Mouse (Mus musculus) neural tube, embryonic 11.5 days (tissue): ENCODE measurements around the gene Iqch. TPM values are rescaled to one million over a fixed set of nuclear protein-coding genes. Genes with fewer than 3 reads are reported as not detected.
"Not testable (repeated sequence)": the region's sequence is repeated elsewhere in the genome, so short reads cannot be mapped to it uniquely, and the experiment has no call there.

Experiments
- ATAC-seq: fragments of 200-750 bp; cut with Nextera tagmentation; 2 replicates; pipeline ENCODE4 v1.8.0; 2017; ENCODE audit warnings: moderate number of reproducible peaks, mild to moderate bottlenecking, moderate TSS enrichment, moderate library complexity; ENCODE audit not compliant: insufficient read depth, low FRiP score, low TSS enrichment
- DNase-seq: peaks from one replicate; pipeline ENCODE4 v3.0.0-alpha.2; 2015; ENCODE audit warnings: low spot score
- H3K27ac ChIP-seq: fragments of 300-500 bp; sonication (generic); 2 replicates; pipeline ENCODE4 v1.5.1; 2014; ENCODE audit warnings: low read depth, mild to moderate bottlenecking, low read length
- H3K27me3 ChIP-seq: fragments of 300-500 bp; sonication (generic); 2 replicates; pipeline ENCODE4 v1.6.1; 2014; ENCODE audit warnings: mild to moderate bottlenecking, low read length, mixed read lengths; ENCODE audit not compliant: control insufficient read depth, insufficient read depth
- H3K36me3 ChIP-seq: fragments of 300-500 bp; sonication (generic); 2 replicates; pipeline ENCODE4 v1.6.1; 2014; ENCODE audit warnings: mild to moderate bottlenecking, low read length, moderate library complexity, mixed read lengths; ENCODE audit not compliant: control insufficient read depth, insufficient read depth
- H3K4me1 ChIP-seq: fragments of 300-500 bp; sonication (generic); 2 replicates; pipeline ENCODE4 v1.6.1; 2014; ENCODE audit warnings: low read length, mixed read lengths; ENCODE audit not compliant: control insufficient read depth, insufficient read depth
- H3K4me2 ChIP-seq: fragments of 300-500 bp; sonication (generic); 2 replicates; pipeline ENCODE4 v1.6.1; 2014; ENCODE audit warnings: low read depth, mild to moderate bottlenecking, moderate library complexity
- H3K4me3 ChIP-seq: fragments of 300-500 bp; sonication (generic); 2 replicates; pipeline ENCODE4 v1.5.1; 2014; ENCODE audit warnings: low read depth, low read length
- H3K9ac ChIP-seq: fragments of 300-500 bp; sonication (generic); 2 replicates; pipeline ENCODE4 v1.6.1; 2014; ENCODE audit warnings: mild to moderate bottlenecking, low read length
- H3K9me3 ChIP-seq: fragments of 300-500 bp; sonication (generic); 2 replicates; pipeline ENCODE4 v1.6.1; 2016; ENCODE audit warnings: low read length; ENCODE audit not compliant: control insufficient read depth
- WGBS: fragments of 180-500 bp; shearing (Covaris S2); extraction: QIAGEN DNeasy Blood & Tissue Kit; methylation state at CpG from one replicate; pipeline ENCODE4 v1.1.7; 2014; 5-methylcytosine and 5-hydroxymethylcytosine counted together
- polyA plus RNA-seq: library from polyadenylated mRNA; unstranded; fragments of >200 nt; fragmentation: Nextera tagmentation; extraction: Ambion mirVana; gene quantifications from 2 replicates; pipeline ENCODE4 v1.2.1, GENCODE M21; 2014

Iqch gene
- polyA plus RNA-seq, 1 experiment from 2014 or later = 0.12 TPM

- ATAC-seq = no peak
- H3K27me3 ChIP-seq = no peaks in the 10 kb centered on the region
- H3K9ac ChIP-seq = no peak overlapping the region
- no peak overlapping the region for H3K4me3 ChIP-seq
- no peak overlapping the region for H3K4me2 ChIP-seq
- no peaks in the 10 kb centered on the region for H3K9me3 ChIP-seq
- no peaks in the 10 kb centered on the region; the same call in 1 of the 2 replicates for H3K4me1 ChIP-seq
- 94% methylated on average over 2 of the region's 2 CpGs for whole genome bisulfite sequencing
- H3K36me3 ChIP-seq = no peaks in the 10 kb centered on the region
- H3K27ac ChIP-seq = no peak overlapping the region
- DNase-seq = no peak
Measured at GRCm38 (mm10) chr9:63563436-63563835, 38.9 kb downstream of the Iqch start.

GRCm38 (mm10) chr9:63561931-63562330 is 40.4 kb downstream of the Iqch start:
- ATAC-seq (no peak), DNase-seq (no peak)
- WGBS = 65% methylated on average over 8 of the region's 8 CpGs

GRCm38 (mm10) chr9:63556933-63557332 is 45.4 kb downstream of the Iqch start:
- Histone ChIP-seq H3K36me3 (no peaks in the 10 kb centered on the region), H3K27me3 (no peaks in the 10 kb centered on the region), H3K9ac (no peak overlapping the region), H3K9me3 (no peaks in the 10 kb centered on the region), H3K4me1 (no peaks in the 10 kb centered on the region; the same call in 1 of the 2 replicates), H3K27ac (no peak overlapping the region), H3K4me2 (no peak overlapping the region), H3K4me3 (no peak overlapping the region)
- ATAC-seq (no peak), DNase-seq (no peak)
- WGBS = 91% methylated on average over 8 of the region's 8 CpGs

More at GRCm38 (mm10) chr9:63561931-63562330, 40.4 kb downstream of the Iqch start:
- no peak overlapping the region for H3K4me3 ChIP-seq
- no peaks in the 10 kb centered on the region for H3K27me3 ChIP-seq
- H3K36me3 ChIP-seq = no peaks in the 10 kb centered on the region
- no peaks in the 10 kb centered on the region for H3K9me3 ChIP-seq
- no peak overlapping the region for H3K27ac ChIP-seq
- H3K9ac ChIP-seq = no peak overlapping the region
- H3K4me1 ChIP-seq = no peaks in the 10 kb centered on the region; the same call in 1 of the 2 replicates
- no peak overlapping the region for H3K4me2 ChIP-seq

DNA sequence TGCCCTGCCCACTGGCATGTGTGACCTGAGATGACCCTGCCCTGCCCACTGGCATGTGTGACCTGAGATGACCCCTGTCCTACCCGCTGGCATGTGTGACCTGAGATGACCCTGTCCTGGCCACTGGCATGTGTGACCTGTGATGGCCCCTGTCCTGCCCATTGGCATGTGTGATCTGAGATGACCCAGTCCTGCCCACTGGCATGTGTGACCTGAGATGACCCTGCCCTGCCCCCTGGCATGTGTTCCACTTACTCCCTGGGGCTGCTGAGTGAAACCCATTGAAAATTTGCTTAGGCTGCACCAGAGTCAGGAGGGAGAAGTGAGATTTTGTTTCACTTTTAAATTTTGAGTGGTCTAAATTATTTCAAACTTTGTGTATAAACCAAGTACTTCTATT is 46.0 kb downstream of the Iqch start:
- ATAC-seq (no peak), DNase-seq (no peak)
- Histone ChIP-seq H3K9me3 (no peaks in the 10 kb centered on the region), H3K4me1 (no peaks in the 10 kb centered on the region; the same call in 1 of the 2 replicates), H3K27ac (no peak overlapping the region), H3K9ac (no peak overlapping the region), H3K4me3 (no peak overlapping the region), H3K36me3 (no peaks in the 10 kb centered on the region), H3K4me2 (no peak overlapping the region), H3K27me3 (no peaks in the 10 kb centered on the region)
- 80% methylated on average over 1 of the region's 1 CpGs for WGBS

- DNase-seq = no peak
- Histone ChIP-seq H3K36me3 (no peaks in the 10 kb centered on the region), H3K4me1 (no peaks in the 10 kb centered on the region; the same call in 1 of the 2 replicates), H3K4me2 (no peak overlapping the region), H3K9ac (no peak overlapping the region), H3K27me3 (no peaks in the 10 kb centered on the region), H3K9me3 (no peaks in the 10 kb centered on the region), H3K4me3 (no peak overlapping the region), H3K27ac (no peak overlapping the region)
- WGBS = 58% methylated on average over 3 of the region's 3 CpGs
- no peak for ATAC-seq
Measured at GRCm38 (mm10) chr9:63555460-63555990, 46.8 kb downstream of the Iqch start.

- Histone ChIP-seq H3K4me1 (no peaks in the 10 kb centered on the region; the same call in 1 of the 2 replicates), H3K27me3 (no peaks in the 10 kb centered on the region), H3K27ac (no peak overlapping the region), H3K9me3 (no peaks in the 10 kb centered on the region), H3K9ac (no peak overlapping the region), H3K36me3 (no peaks in the 10 kb centered on the region), H3K4me2 (no peak overlapping the region), H3K4me3 (no peak overlapping the region)
- DNase-seq = no peak
- WGBS = 79% methylated on average over 3 of the region's 3 CpGs
- ATAC-seq = no peak
Measured at GRCm38 (mm10) chr9:63553628-63554027, 48.7 kb downstream of the Iqch start.

DNA sequence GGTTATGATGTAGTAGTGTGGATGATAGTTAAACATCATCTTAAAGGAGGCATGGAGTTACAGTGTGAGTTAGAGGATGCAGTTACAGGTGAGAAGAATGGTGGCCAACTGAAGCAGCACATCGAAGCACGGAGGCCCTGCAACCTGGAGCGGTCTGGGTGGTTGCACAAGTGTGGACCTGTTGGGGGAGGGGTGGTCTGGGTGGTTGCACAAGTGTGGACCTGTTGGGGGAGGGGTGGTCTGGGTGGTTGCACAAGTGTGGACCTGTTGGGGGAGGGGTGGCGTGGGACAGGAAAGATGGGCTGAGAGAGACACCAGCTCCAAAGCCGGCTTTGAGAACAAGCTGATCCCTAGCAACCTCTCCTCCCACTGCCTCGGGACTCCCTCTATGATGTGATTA is 51.6 kb downstream of the Iqch start:
- ATAC-seq, H3K36me3 ChIP-seq, H3K9ac ChIP-seq, H3K27ac ChIP-seq, DNase-seq, H3K27me3 ChIP-seq, H3K4me3 ChIP-seq, H3K4me2 ChIP-seq, H3K4me1 ChIP-seq, H3K9me3 ChIP-seq: not testable (repeated sequence)
- 86% methylated on average over 6 of the region's 6 CpGs for WGBS

DNA sequence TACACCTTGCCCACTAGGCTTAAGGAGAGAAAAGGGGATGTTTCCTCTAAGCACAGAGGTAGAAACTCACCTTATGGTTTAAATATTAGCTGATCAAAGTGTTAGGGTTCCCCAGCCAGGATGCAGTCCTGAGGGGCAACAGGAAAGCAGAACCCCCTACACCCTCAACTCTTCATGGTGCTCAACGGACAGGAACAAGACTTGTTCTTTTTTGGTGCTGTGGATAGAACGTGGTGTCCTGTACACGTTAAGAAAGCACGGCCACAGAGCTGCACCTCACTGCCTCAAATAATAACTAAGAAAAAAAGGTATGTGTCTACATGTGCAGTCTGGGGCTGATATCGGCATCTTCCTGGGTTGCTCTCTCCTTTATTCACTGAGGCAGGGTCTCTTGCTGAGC is 53.3 kb downstream of the Iqch start:
- Histone ChIP-seq H3K27me3 (no peaks in the 10 kb centered on the region), H3K36me3 (no peaks in the 10 kb centered on the region), H3K27ac (no peak overlapping the region), H3K4me1 (no peaks in the 10 kb centered on the region), H3K4me3 (no peak overlapping the region), H3K9ac (no peak overlapping the region), H3K9me3 (no peaks in the 10 kb centered on the region), H3K4me2 (no peak overlapping the region)
- no peak for DNase-seq
- ATAC-seq = no peak
- WGBS = 82% methylated on average over 5 of the region's 5 CpGs

DNA sequence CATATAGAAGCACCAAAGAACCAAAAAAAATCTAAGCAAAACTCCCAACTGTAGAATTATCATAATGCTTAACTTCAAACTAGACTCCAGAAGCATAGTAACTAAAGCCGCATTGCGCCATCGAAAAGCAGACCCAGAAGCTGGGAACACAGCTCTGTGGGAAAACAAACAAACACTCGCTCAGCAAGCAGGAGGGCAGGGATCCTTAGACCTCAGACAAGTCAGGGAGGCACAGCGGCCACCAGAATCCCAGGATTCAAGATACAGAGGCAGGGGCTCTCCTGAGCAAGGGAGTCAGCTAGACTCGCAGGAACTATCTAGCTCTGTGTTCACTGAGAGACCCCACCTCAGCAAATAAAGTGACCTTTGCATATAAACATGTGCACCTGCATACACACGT is 60.4 kb downstream of the Iqch start:
- DNase-seq (no peak), ATAC-seq (no peak)
- Histone ChIP-seq H3K4me2 (no peak overlapping the region), H3K9ac (no peak overlapping the region), H3K9me3 (no peaks in the 10 kb centered on the region), H3K27ac (no peak overlapping the region), H3K36me3 (no peaks in the 10 kb centered on the region), H3K4me1 (no peaks in the 10 kb centered on the region), H3K27me3 (no peaks in the 10 kb centered on the region), H3K4me3 (no peak overlapping the region)
- WGBS = 63% methylated on average over 7 of the region's 7 CpGs
